Mouse (Mus musculus): Measurements from ENCODE around the gene Akr7a5. TPM values are rescaled to one million over a fixed set of nuclear protein-coding genes. Genes with fewer than 3 reads are reported as not detected.
A peak's percentile ranks its signal among the peaks of the same experiment; 100 is the strongest.

Gene Akr7a5
- total RNA-seq, 2 experiments from 2014 or later, result 26.7 to 29.6 TPM

- intact Hi-C loops (cut with DNase I), result no loop called here
- peak in 1 of 2 experiments; percentile 23 for DNase-seq (ENCODE audit: extremely low spot score in 1 of 2, low spot score in 2 of 2)
Observed at GRCm38 (mm10) chr4:139291099-139291498, 19.4 kb upstream of the Akr7a5 start.

GRCm38 (mm10) chr4:139292038-139292437 is 18.5 kb upstream of the Akr7a5 start:
- intact Hi-C loops (cut with DNase I), result no loop called here
- DNase-seq (ENCODE audit: extremely low spot score in 1 of 2, low spot score in 2 of 2), result peak in 1 of 2 experiments; percentile 35

DNA sequence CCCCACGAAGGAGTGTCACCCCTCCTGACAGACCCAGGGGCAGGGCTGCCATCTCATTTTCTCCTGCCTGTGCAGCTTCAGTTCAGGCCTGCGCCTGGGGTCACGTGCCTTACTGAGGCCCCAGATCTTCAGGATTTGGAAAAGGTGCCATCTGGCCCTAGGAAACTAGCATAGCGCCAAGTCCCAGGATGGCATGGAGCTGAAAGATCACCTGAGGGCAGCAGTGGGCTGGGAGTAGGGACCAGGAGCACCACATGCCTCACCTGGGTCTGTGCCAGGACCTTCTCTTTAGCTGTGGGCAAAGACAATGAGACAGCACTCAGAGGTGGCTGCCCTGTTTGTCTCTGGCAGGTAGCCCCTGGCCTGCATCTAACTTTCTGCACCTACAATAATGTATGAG is 13.0 kb upstream of the Akr7a5 start:
- intact Hi-C loops (cut with DNase I), result no loop called here
- peak in 1 of 2 experiments; percentile 68 for DNase-seq (ENCODE audit: extremely low spot score in 1 of 2, low spot score in 2 of 2)

GRCm38 (mm10) chr4:139298671-139299366 is 11.7 kb upstream of the Akr7a5 start:
- no peak for DNase-seq (ENCODE audit: extremely low spot score in 1 of 2, low spot score in 2 of 2)
- intact Hi-C loops (cut with DNase I), result no loop called here

DNA sequence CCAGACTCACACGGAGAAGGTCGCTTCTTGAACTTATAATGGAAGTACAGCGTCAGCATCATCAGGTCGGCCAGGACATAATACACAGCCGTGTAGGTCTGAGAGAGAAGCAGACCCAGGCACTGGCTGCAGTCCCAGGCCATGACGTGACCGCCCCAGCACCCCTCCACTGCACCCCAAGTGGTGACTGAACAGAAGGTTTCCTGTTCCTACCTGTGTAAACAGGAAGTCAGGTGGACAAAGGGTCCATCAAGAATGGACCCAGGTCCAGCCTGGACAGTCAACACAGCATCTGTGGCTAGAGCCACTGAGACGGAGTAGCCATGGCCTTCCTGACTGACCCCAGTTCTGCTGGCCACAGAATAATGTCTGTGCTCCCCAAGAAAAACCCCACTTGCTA is 8.8 kb upstream of the Akr7a5 start:
- DNase-seq (ENCODE audit: extremely low spot score in 1 of 2, low spot score in 2 of 2), result no peak
- intact Hi-C loops (cut with DNase I), result no loop called here

DNA sequence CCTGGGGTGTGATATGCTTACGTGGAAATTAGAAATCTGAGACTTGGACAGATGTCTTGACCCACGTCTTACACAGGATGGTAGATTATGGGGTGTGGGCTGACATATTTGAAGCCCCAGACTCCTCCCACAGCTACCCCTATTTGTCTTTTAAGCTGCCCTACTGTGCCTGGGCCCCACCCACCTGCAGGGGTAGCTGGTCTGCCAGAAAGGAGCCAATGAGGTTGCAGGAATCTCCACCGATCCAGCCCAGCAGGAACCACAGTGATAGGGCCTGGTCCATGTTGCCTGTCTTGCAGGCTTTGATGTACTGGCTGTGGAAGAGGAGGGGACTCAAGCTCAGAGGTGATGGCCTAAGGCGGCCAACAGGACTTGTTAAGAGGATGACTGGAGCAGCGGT is 8.3 kb upstream of the Akr7a5 start:
- DNase-seq (ENCODE audit: extremely low spot score in 1 of 2, low spot score in 2 of 2), result no peak
- intact Hi-C loops (cut with DNase I), result no loop called here

DNA sequence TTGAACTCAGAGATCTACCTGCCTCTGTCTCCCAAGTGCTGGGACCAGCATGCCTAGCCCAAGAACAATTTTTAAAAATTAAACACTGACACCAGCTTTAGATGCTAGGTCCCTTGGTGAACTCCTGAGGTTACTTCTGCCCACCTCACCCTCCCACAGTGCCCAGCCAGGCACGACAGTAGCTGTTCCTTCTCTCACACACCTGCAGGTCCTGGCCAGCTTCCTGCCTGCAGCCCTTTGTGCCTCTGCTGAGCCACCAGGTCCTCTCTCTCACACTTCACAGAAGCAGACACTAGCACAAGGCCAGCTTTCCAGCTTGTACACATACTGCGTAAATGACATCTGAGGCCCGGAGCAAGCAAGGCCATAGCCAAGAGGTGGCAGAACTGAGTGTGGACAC is 5.0 kb upstream of the Akr7a5 start:
- intact Hi-C loops (cut with DNase I), result no loop called here
- no peak for DNase-seq (ENCODE audit: extremely low spot score in 1 of 2, low spot score in 2 of 2)

- intact Hi-C loops (cut with DNase I), result no loop called here
- peak in 1 of 2 experiments; percentile 37 for DNase-seq (ENCODE audit: extremely low spot score in 1 of 2, low spot score in 2 of 2)
Observed at GRCm38 (mm10) chr4:139307916-139308315, 2.6 kb upstream of the Akr7a5 start.

- intact Hi-C loops (cut with DNase I), result no loop called here
- DNase-seq (ENCODE audit: extremely low spot score in 1 of 2, low spot score in 2 of 2), result no peak
Observed at GRCm38 (mm10) chr4:139309651-139310050, 893 bp upstream of the Akr7a5 start.

- DNase-seq (ENCODE audit: extremely low spot score in 1 of 2, low spot score in 2 of 2), result no peak
- intact Hi-C loops (cut with DNase I), result no loop called here
Observed at GRCm38 (mm10) chr4:139310899-139311701, 556 bp downstream of the Akr7a5 start.

DNA sequence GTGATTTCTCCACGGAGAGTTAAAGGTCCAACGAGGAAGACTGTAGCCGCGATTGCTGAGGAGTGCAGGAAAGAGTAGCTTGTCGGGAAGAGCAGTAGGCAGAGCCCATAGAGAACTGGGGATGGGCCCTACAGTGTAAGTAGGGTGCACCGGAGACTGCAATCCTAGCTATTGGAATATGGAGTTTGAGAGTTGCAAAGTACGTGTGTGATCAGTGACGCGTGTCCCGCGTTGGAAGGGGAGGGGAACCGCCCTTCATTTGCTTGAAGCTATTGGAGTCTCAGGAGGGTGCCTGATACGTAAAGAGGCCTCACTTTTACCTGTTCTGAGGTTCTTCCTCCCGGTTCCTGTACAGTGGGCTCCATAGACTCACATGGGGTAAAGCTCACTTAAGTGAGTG is 1.2 kb downstream of the Akr7a5 start:
- intact Hi-C loops (cut with DNase I), result no loop called here
- DNase-seq (ENCODE audit: extremely low spot score in 1 of 2, low spot score in 2 of 2), result no peak

DNA sequence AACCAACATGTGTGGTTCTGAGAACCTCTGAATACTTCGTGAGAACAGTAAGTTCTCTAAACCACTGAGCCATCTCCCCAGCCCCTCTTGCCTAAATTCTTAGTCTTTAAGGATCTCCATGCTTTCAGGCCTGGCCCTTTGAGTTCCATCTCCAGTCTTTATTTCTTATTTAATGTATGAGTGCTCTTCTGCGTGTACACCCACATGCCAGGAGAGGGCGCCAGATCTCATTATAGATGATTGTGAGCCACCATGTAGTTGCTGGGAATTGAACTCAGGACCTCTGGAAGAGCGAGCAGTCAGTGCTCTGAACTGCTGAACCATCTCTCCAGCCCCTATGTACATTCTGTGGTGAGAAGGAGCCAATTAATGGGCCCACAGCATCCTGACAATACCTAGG is 2.1 kb downstream of the Akr7a5 start:
- peak in 1 of 2 experiments; percentile 40 for DNase-seq (ENCODE audit: extremely low spot score in 1 of 2, low spot score in 2 of 2)
- intact Hi-C loops (cut with DNase I), result no loop called here

- intact Hi-C loops (cut with DNase I), result no loop called here
- DNase-seq (ENCODE audit: extremely low spot score in 1 of 2, low spot score in 2 of 2), result no peak
Observed at GRCm38 (mm10) chr4:139318449-139318848, 7.9 kb downstream of the Akr7a5 start.

DNA sequence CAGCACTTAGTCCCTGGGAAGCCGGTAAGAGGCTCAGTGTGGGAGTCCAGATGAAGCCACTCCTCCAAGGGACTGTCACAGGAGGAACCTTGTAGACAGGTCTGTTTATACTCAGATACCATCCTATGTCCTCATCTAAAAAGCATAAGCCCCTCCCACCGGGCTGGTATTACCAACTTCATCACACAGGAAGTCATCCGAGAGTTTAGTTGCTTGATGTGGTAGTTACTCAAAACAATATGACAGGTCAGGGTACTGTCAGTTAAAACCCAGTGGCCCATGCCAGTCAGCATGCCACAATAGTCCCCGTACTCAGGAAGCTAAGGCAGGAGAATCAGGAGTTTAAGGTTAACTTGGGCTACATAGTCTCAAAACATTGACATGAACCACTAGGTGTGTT is 9.2 kb downstream of the Akr7a5 start:
- no peak for DNase-seq (ENCODE audit: extremely low spot score in 1 of 2, low spot score in 2 of 2)
- intact Hi-C loops (cut with DNase I), result no loop called here

DNA sequence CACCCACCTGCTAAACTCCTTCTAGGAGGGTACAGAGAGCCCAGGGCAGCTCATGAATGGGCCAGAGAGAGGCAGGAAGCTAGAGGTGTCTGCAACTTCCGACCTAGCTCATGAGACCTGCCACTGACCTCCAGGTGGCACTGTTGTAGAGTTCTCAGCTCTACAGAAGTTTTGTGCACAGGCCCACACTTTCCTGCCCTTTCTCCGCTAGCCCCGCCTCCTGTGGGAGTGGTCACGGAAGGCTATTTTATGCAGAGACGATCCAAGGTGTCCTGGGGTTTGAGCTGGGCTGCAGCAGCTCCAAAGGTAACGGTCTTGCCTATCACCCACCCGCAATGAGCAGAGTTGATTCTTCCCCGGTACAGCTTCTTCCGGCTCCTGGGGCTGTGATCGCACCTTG is 20.1 kb downstream of the Akr7a5 start:
- intact Hi-C loops (cut with DNase I), result no loop called here
- peak in 1 of 2 experiments; percentile 83 for DNase-seq (ENCODE audit: extremely low spot score in 1 of 2, low spot score in 2 of 2)

GRCm38 (mm10) chr4:139334631-139335295 is 24.2 kb downstream of the Akr7a5 start:
- intact Hi-C loops (cut with DNase I), result loop anchor here (5.0 kb wide), 1 partner anchor 247 kb away; no protein-coding TSS in a partner anchor
- DNase-seq (ENCODE audit: extremely low spot score in 1 of 2, low spot score in 2 of 2), result no peak

- no peak for DNase-seq (ENCODE audit: extremely low spot score in 1 of 2, low spot score in 2 of 2)
- intact Hi-C loops (cut with DNase I), result loop anchor here (5.0 kb wide), 1 partner anchor 248 kb away; no protein-coding TSS in a partner anchor
Observed at GRCm38 (mm10) chr4:139335507-139335906, 25.0 kb downstream of the Akr7a5 start.

- DNase-seq (ENCODE audit: extremely low spot score in 1 of 2, low spot score in 2 of 2), result peak in 1 of 2 experiments; percentile 85
- intact Hi-C loops (cut with DNase I), result loop anchor here (5.0 kb wide), 1 partner anchor 250 kb away; no protein-coding TSS in a partner anchor
Observed at GRCm38 (mm10) chr4:139336822-139337483, 26.4 kb downstream of the Akr7a5 start.

- no peak for DNase-seq (ENCODE audit: extremely low spot score in 1 of 2, low spot score in 2 of 2)
- intact Hi-C loops (cut with DNase I), result loop anchor here (5.0 kb wide), 1 partner anchor 251 kb away; no protein-coding TSS in a partner anchor
Observed at GRCm38 (mm10) chr4:139338145-139338544, 27.6 kb downstream of the Akr7a5 start.

Data from left cerebral cortex, postnatal 10 days (tissue).